Mouse (Mus musculus) midbrain, embryonic 16.5 days (tissue): ENCODE measurements at regions not wholly inside any gene's neighbourhood (a gene's known extent, or its start where the extent isn't known, plus 50 kb on each side); places are given as distances from the start of the nearest gene placed in this dataset.

ENCODE experiments used
- ATAC-seq: fragments of 200-750 bp; cut with Nextera tagmentation; 2 replicates; pipeline ENCODE4 v1.8.0; 2017; ENCODE audit warnings: moderate TSS enrichment
- H3K27ac ChIP-seq: fragments of 300-500 bp; sonication (generic); 2 replicates; pipeline ENCODE4 v1.5.1; 2014; ENCODE audit warnings: mild to moderate bottlenecking, low read length, mixed read lengths
- H3K27me3 ChIP-seq: fragments of 300-500 bp; sonication (generic); 2 replicates; pipeline ENCODE4 v1.6.1; 2014; ENCODE audit warnings: low read depth, low read length, mixed read lengths; ENCODE audit not compliant: control insufficient read depth, insufficient read depth
- H3K36me3 ChIP-seq: fragments of 300-500 bp; sonication (generic); 2 replicates; pipeline ENCODE4 v1.6.1; 2014; ENCODE audit warnings: mild to moderate bottlenecking, low read length, moderate library complexity, mixed read lengths; ENCODE audit not compliant: control insufficient read depth, insufficient read depth
- H3K4me1 ChIP-seq: fragments of 300-500 bp; sonication (generic); 2 replicates; pipeline ENCODE4 v1.6.1; 2014; ENCODE audit warnings: mild to moderate bottlenecking, low read length, mixed read lengths; ENCODE audit not compliant: control insufficient read depth, insufficient read depth
- H3K4me2 ChIP-seq: fragments of 300-500 bp; sonication (generic); 2 replicates; pipeline ENCODE4 v1.6.1; 2014; ENCODE audit warnings: mild to moderate bottlenecking, low read length, mixed read lengths
- H3K4me3 ChIP-seq: fragments of 300-500 bp; sonication (generic); 2 replicates; pipeline ENCODE4 v1.5.1; 2014; ENCODE audit warnings: low read depth, mild to moderate bottlenecking, low read length, moderate library complexity, mixed read lengths
- H3K9ac ChIP-seq: fragments of 300-500 bp; sonication (generic); 2 replicates; pipeline ENCODE4 v1.6.1; 2014; ENCODE audit warnings: low read depth, low read length, mixed read lengths
- H3K9me3 ChIP-seq: fragments of 300-500 bp; sonication (generic); replicated peaks from 2 replicates; pipeline ENCODE4 v1.6.1; 2014; ENCODE audit warnings: mild to moderate bottlenecking, low read length, mixed read lengths; ENCODE audit not compliant: control insufficient read depth, poor library complexity, severe bottlenecking
- WGBS: fragments of 180-500 bp; shearing (Covaris S2); extraction: QIAGEN DNeasy Blood & Tissue Kit; methylation state at CpG from one replicate; pipeline ENCODE4 v1.1.7; 2014; 5-methylcytosine and 5-hydroxymethylcytosine counted together

DNA sequence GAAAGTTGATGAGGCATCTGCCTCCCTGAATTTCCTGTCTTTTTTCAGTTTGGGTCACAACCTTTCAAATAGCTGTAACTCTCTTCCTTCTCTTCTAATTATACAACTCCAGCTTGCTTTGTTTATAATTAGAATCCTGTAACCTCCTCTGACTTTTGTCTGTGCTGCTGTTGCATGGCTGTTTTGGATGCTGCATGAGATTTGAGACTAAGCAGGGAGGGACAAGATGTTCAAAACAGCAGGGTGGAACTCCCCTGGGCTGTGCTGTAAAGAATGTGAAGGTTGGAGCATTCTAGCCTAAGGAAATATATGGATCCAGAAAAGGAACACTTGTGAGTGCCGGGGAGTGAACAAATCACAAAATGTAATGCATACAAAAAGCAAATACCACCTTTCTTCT lies 159.0 kb upstream of the Sptlc3 start:
- Histone ChIP-seq H3K4me2 (no peak overlapping the region), H3K4me1 (peaks cover 9% of the 10 kb centered on the region), H3K36me3 (no peaks in the 10 kb centered on the region), H3K27ac (no peak overlapping the region), H3K9me3 (no peaks in the 10 kb centered on the region), H3K9ac (no peak overlapping the region), H3K4me3 (no peak overlapping the region), H3K27me3 (no peaks in the 10 kb centered on the region)
- no peak for ATAC-seq
- 34% methylated on average over 1 of the region's 1 CpGs for WGBS

GRCm38 (mm10) chr2:139338240-139338639 lies 155.5 kb upstream of the Sptlc3 start:
- Histone ChIP-seq H3K4me1 (peaks cover 9% of the 10 kb centered on the region), H3K9me3 (no peaks in the 10 kb centered on the region), H3K4me3 (no peak overlapping the region), H3K27ac (no peak overlapping the region), H3K36me3 (no peaks in the 10 kb centered on the region), H3K27me3 (no peaks in the 10 kb centered on the region), H3K9ac (no peak overlapping the region), H3K4me2 (no peak overlapping the region)
- WGBS: 72% methylated on average over 4 of the region's 4 CpGs
- no peak for ATAC-seq

GRCm38 (mm10) chr2:139356280-139357010 lies 137.3 kb upstream of the Sptlc3 start:
- Histone ChIP-seq H3K36me3 (no peaks in the 10 kb centered on the region), H3K9ac (no peak overlapping the region), H3K27ac (no peak overlapping the region), H3K27me3 (no peaks in the 10 kb centered on the region), H3K9me3 (no peaks in the 10 kb centered on the region), H3K4me3 (no peak overlapping the region), H3K4me2 (no peak overlapping the region), H3K4me1 (no peaks in the 10 kb centered on the region)
- 85% methylated on average over 3 of the region's 3 CpGs for WGBS
- ATAC-seq: no peak

DNA sequence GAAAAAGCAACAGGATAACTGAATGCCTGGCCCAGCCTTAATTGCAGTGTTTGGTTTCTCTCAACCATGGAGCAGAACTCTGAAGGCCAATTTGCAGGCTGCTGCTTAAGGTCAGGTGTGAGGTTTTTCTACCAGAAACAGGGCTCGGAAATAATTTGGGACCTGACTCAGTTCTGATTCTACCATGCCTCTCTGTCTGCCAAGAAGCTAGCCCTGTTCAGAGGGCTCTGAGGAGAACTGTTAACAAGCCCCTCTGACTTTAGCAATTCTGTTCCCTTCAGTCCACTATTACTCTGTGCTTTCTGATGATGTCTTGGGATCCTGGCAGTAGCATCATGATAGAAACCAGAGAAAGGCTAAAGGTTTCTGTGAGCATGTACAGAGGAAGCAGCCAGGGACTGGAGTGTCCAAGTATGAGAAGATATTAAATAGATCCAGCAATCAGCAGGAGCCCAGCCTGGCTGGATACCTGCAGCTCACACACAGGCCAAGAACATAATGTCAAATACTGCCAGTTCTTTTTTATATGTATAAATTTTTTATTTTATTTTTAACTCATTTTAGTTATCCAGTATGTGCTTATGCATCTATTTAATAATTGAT lies 131.4 kb upstream of the Sptlc3 start:
- Histone ChIP-seq H3K9me3 (no peaks in the 10 kb centered on the region), H3K27ac (no peak overlapping the region), H3K36me3 (no peaks in the 10 kb centered on the region), H3K9ac (no peak overlapping the region), H3K4me2 (no peak overlapping the region), H3K27me3 (no peaks in the 10 kb centered on the region), H3K4me1 (no peaks in the 10 kb centered on the region), H3K4me3 (no peak overlapping the region)
- no peak for ATAC-seq
- 77% methylated on average over 1 of the region's 1 CpGs for WGBS

DNA sequence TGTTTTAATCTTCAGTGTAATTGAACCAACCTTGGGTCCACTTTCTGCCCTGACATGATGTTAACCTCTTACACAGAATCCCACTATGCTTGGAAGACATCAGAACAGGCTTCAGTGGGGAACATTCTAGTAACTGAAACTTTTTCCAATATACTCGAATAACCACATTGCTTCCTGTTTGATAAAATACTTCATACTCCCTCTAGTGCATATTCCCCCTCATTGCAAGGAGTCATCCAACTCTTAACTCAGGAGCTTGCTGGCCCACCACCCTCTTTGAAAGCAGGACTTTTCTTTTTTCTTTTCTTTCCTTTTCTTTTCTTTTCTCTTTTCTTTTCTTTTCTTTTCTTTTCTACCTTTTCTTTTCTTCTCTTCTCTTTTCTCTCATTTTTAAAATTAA lies 123.6 kb upstream of the Sptlc3 start:
- Histone ChIP-seq H3K27ac (no peak overlapping the region), H3K36me3 (no peaks in the 10 kb centered on the region), H3K9me3 (no peaks in the 10 kb centered on the region), H3K4me2 (no peak overlapping the region), H3K27me3 (no peaks in the 10 kb centered on the region), H3K4me1 (no peaks in the 10 kb centered on the region), H3K9ac (no peak overlapping the region), H3K4me3 (no peak overlapping the region)
- ATAC-seq: no peak
- WGBS: 24% methylated on average over 1 of the region's 1 CpGs

DNA sequence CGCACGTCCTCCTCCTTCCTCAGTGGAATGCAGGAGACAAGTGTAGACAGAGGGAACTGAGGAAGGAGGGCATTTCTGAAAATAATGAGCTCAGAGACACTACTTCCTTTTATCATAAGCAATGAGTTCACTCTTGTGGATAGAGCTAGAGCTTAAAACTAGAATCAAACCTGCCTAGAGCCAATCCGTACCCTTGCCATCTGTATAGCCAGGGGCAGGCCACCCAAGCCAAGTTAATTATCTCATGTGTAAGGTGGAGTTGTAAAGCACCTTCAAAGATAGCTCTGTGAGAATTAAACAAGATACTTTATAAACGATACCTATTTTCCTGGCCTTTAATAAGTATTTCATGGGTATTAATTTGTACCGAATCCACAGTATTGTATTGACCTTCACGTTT lies 113.4 kb upstream of the Sptlc3 start:
- 72% methylated on average over 6 of the region's 6 CpGs for WGBS
- no peak for ATAC-seq

DNA sequence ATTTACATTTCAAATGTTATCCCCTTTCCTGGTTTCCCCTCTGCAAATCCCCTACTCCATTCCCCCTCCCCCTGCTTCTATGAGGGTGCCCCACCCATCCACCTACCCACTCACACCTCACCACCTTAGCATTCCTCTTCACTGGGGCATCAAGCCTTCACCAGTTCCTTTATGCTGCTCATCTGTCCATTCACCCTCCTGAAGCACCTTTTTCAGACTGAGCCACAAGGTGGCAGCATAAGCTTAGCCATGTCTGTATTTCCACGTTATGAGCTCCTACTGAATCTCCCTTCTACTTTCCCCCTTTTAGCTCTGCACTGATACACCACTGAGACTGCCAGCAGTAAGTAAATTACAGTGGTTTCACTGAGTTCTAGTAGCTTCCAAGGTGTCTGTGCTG lies 112.1 kb upstream of the Sptlc3 start:
- H3K27me3 ChIP-seq: no peaks in the 10 kb centered on the region
- 0% methylated on average over 1 of the region's 1 CpGs for WGBS
- no peaks in the 10 kb centered on the region for H3K9me3 ChIP-seq
- no peak overlapping the region for H3K27ac ChIP-seq
- no peak overlapping the region for H3K9ac ChIP-seq
- peak; percentile 95 for ATAC-seq
- H3K4me2 ChIP-seq: no peak overlapping the region
- no peaks in the 10 kb centered on the region for H3K36me3 ChIP-seq
- peaks cover 3% of the 10 kb centered on the region; the same call in 1 of the 2 replicates for H3K4me1 ChIP-seq
- no peak overlapping the region for H3K4me3 ChIP-seq

More for the DNA sequence above, 113.4 kb upstream of the Sptlc3 start:
- H3K4me3 ChIP-seq: no peak overlapping the region
- no peaks in the 10 kb centered on the region for H3K36me3 ChIP-seq
- no peak overlapping the region for H3K27ac ChIP-seq
- H3K4me2 ChIP-seq: no peak overlapping the region
- H3K9me3 ChIP-seq: no peaks in the 10 kb centered on the region
- no peaks in the 10 kb centered on the region for H3K27me3 ChIP-seq
- no peak overlapping the region for H3K9ac ChIP-seq
- H3K4me1 ChIP-seq: peaks cover 3% of the 10 kb centered on the region; the same call in 1 of the 2 replicates

GRCm38 (mm10) chr2:139413559-139413958 lies 80.2 kb upstream of the Sptlc3 start:
- Histone ChIP-seq H3K9me3 (no peaks in the 10 kb centered on the region), H3K4me1 (no peaks in the 10 kb centered on the region), H3K27me3 (no peaks in the 10 kb centered on the region), H3K9ac (no peak overlapping the region), H3K27ac (no peak overlapping the region), H3K36me3 (no peaks in the 10 kb centered on the region), H3K4me3 (no peak overlapping the region), H3K4me2 (no peak overlapping the region)
- ATAC-seq: no peak
- 65% methylated on average over 3 of the region's 3 CpGs for WGBS

GRCm38 (mm10) chr2:139417506-139417905 lies 76.2 kb upstream of the Sptlc3 start:
- WGBS: 56% methylated on average over 1 of the region's 1 CpGs
- Histone ChIP-seq H3K4me3 (no peak overlapping the region), H3K27ac (no peak overlapping the region), H3K4me2 (no peak overlapping the region), H3K4me1 (no peaks in the 10 kb centered on the region), H3K27me3 (no peaks in the 10 kb centered on the region), H3K36me3 (no peaks in the 10 kb centered on the region), H3K9ac (no peak overlapping the region), H3K9me3 (no peaks in the 10 kb centered on the region)
- no peak for ATAC-seq
